Mouse (Mus musculus) heart, embryonic 12.5 days (tissue): ENCODE measurements at regions not wholly inside any gene's neighbourhood (a gene's known extent, or its start where the extent isn't known, plus 50 kb on each side); places are given as distances from the start of the nearest gene placed in this dataset.

Experiments
- ATAC-seq: fragments of 200-750 bp; cut with Nextera tagmentation; 2 replicates; pipeline ENCODE4 v1.8.0; 2017; ENCODE audit warnings: moderate TSS enrichment, moderate library complexity; ENCODE audit not compliant: insufficient number of reproducible peaks, low FRiP score
- H3K27ac ChIP-seq: fragments of 300-500 bp; sonication (generic); 2 replicates; pipeline ENCODE4 v1.5.1; 2016; ENCODE audit warnings: mild to moderate bottlenecking, moderate library complexity; ENCODE audit not compliant: poor library complexity, severe bottlenecking
- H3K27me3 ChIP-seq: fragments of 300-500 bp; sonication (generic); replicated peaks from 2 replicates; pipeline ENCODE4 v1.6.1; 2016; ENCODE audit warnings: mild to moderate bottlenecking, moderate library complexity
- H3K36me3 ChIP-seq: fragments of 300-500 bp; sonication (generic); 2 replicates; pipeline ENCODE4 v1.6.1; 2016; ENCODE audit warnings: mild to moderate bottlenecking, moderate library complexity
- H3K4me1 ChIP-seq: fragments of 300-500 bp; sonication (generic); replicated peaks from 2 replicates; pipeline ENCODE4 v1.6.1; 2016; ENCODE audit warnings: mild to moderate bottlenecking
- H3K4me2 ChIP-seq: fragments of 300-500 bp; sonication (generic); 2 replicates; pipeline ENCODE4 v1.6.1; 2016; ENCODE audit warnings: mild to moderate bottlenecking, moderate library complexity
- H3K4me3 ChIP-seq: fragments of 300-500 bp; sonication (generic); 2 replicates; pipeline ENCODE4 v1.5.1; 2016; ENCODE audit warnings: mild to moderate bottlenecking
- H3K9ac ChIP-seq: fragments of 300-500 bp; sonication (generic); 2 replicates; pipeline ENCODE4 v1.6.1; 2016; ENCODE audit warnings: mild to moderate bottlenecking, moderate library complexity
- H3K9me3 ChIP-seq: fragments of 300-500 bp; sonication (generic); replicated peaks from 2 replicates; pipeline ENCODE4 v1.6.1; 2016; ENCODE audit warnings: mild to moderate bottlenecking, moderate library complexity
- WGBS: fragments of 180-500 bp; shearing (Covaris S2); methylation state at CpG from one replicate; pipeline ENCODE4 v1.1.7; 2016; 5-methylcytosine and 5-hydroxymethylcytosine counted together

DNA sequence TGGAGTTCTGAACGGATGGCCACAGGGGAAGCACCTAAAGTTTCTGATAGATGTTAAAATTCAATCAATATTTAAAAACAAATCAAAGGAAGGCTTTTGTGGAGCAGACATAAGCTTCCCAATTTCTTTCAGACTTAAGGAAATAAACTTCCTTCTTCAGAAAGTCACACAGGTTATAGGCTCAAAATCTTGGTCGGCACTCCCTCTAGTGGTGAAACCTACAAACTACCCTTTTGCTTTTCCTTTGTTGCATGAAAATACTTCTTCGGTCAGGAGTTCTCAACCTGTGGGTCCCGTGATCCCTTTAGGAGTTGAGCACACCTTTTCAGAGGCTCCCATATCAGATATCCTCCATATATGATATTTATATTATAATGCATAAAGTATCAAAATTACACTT, 205.7 kb upstream of the Hs3st1 start:
- 29% methylated on average over 4 of the region's 4 CpGs for WGBS
- no peaks in the 10 kb centered on the region for H3K9me3 ChIP-seq
- ATAC-seq: no peak

DNA sequence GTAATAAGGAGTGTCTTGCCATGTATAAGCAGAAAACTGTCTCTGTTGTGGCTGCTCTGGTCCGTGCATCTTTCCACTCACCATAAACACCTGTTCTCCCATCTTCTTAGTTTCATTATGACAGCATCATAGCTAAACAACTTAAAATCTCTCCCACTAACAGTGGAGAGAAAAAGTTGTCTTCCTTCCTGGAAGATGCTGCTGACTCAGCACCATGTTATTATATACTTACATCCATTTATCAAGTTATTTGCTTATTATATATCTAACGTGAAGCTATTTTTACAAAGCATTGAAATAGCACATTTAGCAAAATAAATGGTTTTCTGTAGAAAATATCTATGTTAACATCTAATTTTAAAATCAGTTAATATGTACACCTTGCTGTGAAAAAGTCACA, 180.3 kb upstream of the Hs3st1 start:
- H3K9me3 ChIP-seq: no peaks in the 10 kb centered on the region
- H3K4me1 ChIP-seq: no peaks in the 10 kb centered on the region
- H3K4me3 ChIP-seq: no peak overlapping the region
- no peak overlapping the region for H3K27ac ChIP-seq
- H3K9ac ChIP-seq: no peak overlapping the region
- no peaks in the 10 kb centered on the region for H3K27me3 ChIP-seq
- no peak overlapping the region for H3K4me2 ChIP-seq
- no peaks in the 10 kb centered on the region for H3K36me3 ChIP-seq
- no peak for ATAC-seq
- WGBS: 69% methylated on average over 2 of the region's 2 CpGs

More for the DNA sequence above, 205.7 kb upstream of the Hs3st1 start:
- no peaks in the 10 kb centered on the region for H3K27me3 ChIP-seq
- no peak overlapping the region for H3K4me3 ChIP-seq
- H3K4me1 ChIP-seq: no peaks in the 10 kb centered on the region
- no peak overlapping the region for H3K9ac ChIP-seq
- no peaks in the 10 kb centered on the region for H3K36me3 ChIP-seq
- no peak overlapping the region for H3K27ac ChIP-seq
- H3K4me2 ChIP-seq: no peak overlapping the region

DNA sequence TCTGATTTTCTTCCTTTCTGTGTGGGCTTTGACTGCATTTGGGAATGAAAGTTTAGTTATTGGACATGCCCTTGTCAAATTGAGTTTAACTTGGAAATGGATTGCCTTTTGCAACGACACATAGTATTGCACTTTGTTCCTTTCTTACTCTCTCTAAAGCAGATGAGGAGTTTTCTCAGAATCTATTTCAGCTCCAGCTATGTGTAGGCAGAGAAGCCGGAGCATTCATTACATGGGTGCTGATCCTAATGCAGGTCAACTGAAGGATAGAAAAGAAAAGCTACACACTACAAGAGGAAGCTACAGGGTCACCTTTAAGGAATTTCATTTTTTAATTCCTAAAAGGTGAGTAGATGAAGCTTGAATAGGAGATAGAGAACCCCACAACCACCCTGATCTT, 176.6 kb upstream of the Hs3st1 start:
- no peak overlapping the region for H3K4me3 ChIP-seq
- ATAC-seq: no peak

DNA sequence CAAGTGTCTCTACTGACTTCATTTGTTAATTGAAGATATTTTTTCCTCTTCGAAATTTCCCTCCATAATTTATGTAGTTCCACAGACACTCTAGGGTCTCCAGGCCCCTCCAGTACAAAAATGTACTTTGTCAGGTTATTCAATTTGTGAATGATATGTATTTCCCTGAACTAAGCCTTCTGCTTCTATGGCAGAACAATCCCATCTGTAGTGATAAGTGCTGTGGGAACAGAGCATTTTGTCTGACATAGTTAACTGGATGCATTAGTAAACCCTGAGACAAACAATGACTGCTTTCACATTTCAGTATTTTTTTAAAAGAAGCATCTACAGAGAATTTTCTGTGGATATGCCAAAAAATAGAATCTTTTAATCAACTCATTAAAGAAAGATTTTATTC, 154.1 kb upstream of the Hs3st1 start:
- H3K27ac ChIP-seq: no peak overlapping the region
- ATAC-seq: no peak
- no peaks in the 10 kb centered on the region for H3K4me1 ChIP-seq
- no peak overlapping the region for H3K9ac ChIP-seq
- H3K36me3 ChIP-seq: no peaks in the 10 kb centered on the region
- H3K27me3 ChIP-seq: no peaks in the 10 kb centered on the region; the same call in 1 of the 2 replicates
- no peak overlapping the region for H3K4me3 ChIP-seq
- no peaks in the 10 kb centered on the region for H3K9me3 ChIP-seq
- no peak overlapping the region for H3K4me2 ChIP-seq
- WGBS: 70% methylated on average over 1 of the region's 1 CpGs

More for the DNA sequence above, 176.6 kb upstream of the Hs3st1 start:
- 72% methylated on average over 2 of the region's 2 CpGs for WGBS
- no peak overlapping the region for H3K27ac ChIP-seq
- H3K9ac ChIP-seq: no peak overlapping the region
- H3K9me3 ChIP-seq: no peaks in the 10 kb centered on the region
- no peaks in the 10 kb centered on the region for H3K4me1 ChIP-seq
- no peak overlapping the region for H3K4me2 ChIP-seq
- no peaks in the 10 kb centered on the region for H3K36me3 ChIP-seq
- no peaks in the 10 kb centered on the region for H3K27me3 ChIP-seq

GRCm38 (mm10) chr5:39871723-39872085, 116.4 kb upstream of the Hs3st1 start:
- Histone ChIP-seq H3K4me1 (no peaks in the 10 kb centered on the region), H3K9ac (no peak overlapping the region), H3K27ac (no peak overlapping the region), H3K4me3 (no peak overlapping the region), H3K9me3 (no peaks in the 10 kb centered on the region), H3K27me3 (no peaks in the 10 kb centered on the region), H3K4me2 (no peak overlapping the region), H3K36me3 (no peaks in the 10 kb centered on the region)
- ATAC-seq: no peak
- WGBS: 79% methylated on average over 2 of the region's 2 CpGs

- H3K36me3 ChIP-seq: no peaks in the 10 kb centered on the region
- ATAC-seq: no peak
Measured at GRCm38 (mm10) chr5:39870835-39871722, 115.8 kb upstream of the Hs3st1 start.

DNA sequence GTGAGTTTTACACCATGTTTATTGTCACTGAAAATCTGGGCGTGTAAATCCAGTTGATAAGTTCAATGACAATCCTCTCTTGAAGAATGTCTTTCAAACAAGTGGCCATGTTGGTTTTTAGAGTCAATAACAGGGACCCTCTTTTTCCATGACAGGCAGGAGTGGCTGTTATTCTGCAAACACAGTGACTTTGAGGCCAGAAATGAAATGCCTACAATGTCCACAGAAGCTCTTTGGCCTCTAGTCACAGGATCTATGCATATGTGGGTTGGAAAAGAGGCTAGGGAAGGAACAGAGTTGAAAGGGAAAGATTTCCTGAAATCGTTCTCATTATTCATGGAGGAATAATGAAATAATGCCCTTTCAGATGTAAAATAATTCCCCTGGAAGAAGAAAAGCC, 101.9 kb upstream of the Hs3st1 start:
- no peak overlapping the region for H3K4me2 ChIP-seq
- H3K9me3 ChIP-seq: no peaks in the 10 kb centered on the region
- H3K36me3 ChIP-seq: no peaks in the 10 kb centered on the region
- H3K27me3 ChIP-seq: no peaks in the 10 kb centered on the region
- no peak overlapping the region for H3K4me3 ChIP-seq
- no peak overlapping the region for H3K27ac ChIP-seq
- ATAC-seq: no peak
- H3K4me1 ChIP-seq: no peaks in the 10 kb centered on the region
- H3K9ac ChIP-seq: no peak overlapping the region
- WGBS: 67% methylated on average over 2 of the region's 2 CpGs

More at GRCm38 (mm10) chr5:39870835-39871722, 115.8 kb upstream of the Hs3st1 start:
- 70% methylated on average over 10 of the region's 10 CpGs for WGBS
- H3K4me1 ChIP-seq: no peaks in the 10 kb centered on the region
- no peaks in the 10 kb centered on the region for H3K27me3 ChIP-seq
- H3K4me3 ChIP-seq: no peak overlapping the region
- no peak overlapping the region for H3K27ac ChIP-seq
- no peak overlapping the region for H3K4me2 ChIP-seq
- no peak overlapping the region for H3K9ac ChIP-seq
- no peaks in the 10 kb centered on the region for H3K9me3 ChIP-seq

- H3K4me2 ChIP-seq: no peak overlapping the region
- 71% methylated on average over 3 of the region's 3 CpGs for WGBS
Measured at GRCm38 (mm10) chr5:39856616-39857156, 101.4 kb upstream of the Hs3st1 start.

GRCm38 (mm10) chr5:39855685-39856615, 100.7 kb upstream of the Hs3st1 start:
- ATAC-seq: no peak
- H3K9ac ChIP-seq: no peak overlapping the region
- H3K36me3 ChIP-seq: no peaks in the 10 kb centered on the region
- H3K27me3 ChIP-seq: no peaks in the 10 kb centered on the region
- H3K27ac ChIP-seq: no peak overlapping the region
- 69% methylated on average over 7 of the region's 7 CpGs for whole genome bisulfite sequencing
- no peak overlapping the region for H3K4me2 ChIP-seq
- H3K4me3 ChIP-seq: no peak overlapping the region
- no peaks in the 10 kb centered on the region for H3K9me3 ChIP-seq
- H3K4me1 ChIP-seq: no peaks in the 10 kb centered on the region

More at GRCm38 (mm10) chr5:39856616-39857156, 101.4 kb upstream of the Hs3st1 start:
- Histone ChIP-seq H3K27ac (no peak overlapping the region), H3K9me3 (no peaks in the 10 kb centered on the region), H3K4me3 (no peak overlapping the region), H3K36me3 (no peaks in the 10 kb centered on the region), H3K27me3 (no peaks in the 10 kb centered on the region), H3K4me1 (no peaks in the 10 kb centered on the region), H3K9ac (no peak overlapping the region)
- ATAC-seq: no peak

DNA sequence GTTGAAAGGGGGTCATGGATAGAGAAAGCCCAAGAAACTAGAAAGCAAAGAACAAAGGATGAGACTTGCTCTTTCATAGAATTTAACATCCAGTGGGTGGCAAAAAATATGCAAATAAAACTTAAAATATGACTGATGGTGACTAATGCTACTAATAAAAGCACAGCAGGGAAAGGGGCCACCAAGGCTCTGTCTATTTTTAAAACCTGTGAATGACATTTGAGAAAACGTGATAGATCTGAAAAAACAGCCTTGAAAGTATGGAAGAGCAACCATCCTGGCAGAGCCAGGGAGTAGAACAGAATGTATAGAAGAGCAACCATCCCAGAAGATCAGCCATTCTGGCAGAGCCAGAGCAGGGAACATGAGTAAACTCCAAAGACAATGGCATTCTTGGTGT, 91.9 kb upstream of the Hs3st1 start:
- Histone ChIP-seq H3K27me3 (no peaks in the 10 kb centered on the region), H3K27ac (no peak overlapping the region), H3K4me2 (no peak overlapping the region), H3K36me3 (no peaks in the 10 kb centered on the region), H3K9ac (no peak overlapping the region), H3K4me3 (no peak overlapping the region), H3K9me3 (no peaks in the 10 kb centered on the region), H3K4me1 (no peaks in the 10 kb centered on the region)
- ATAC-seq: no peak
- 14% methylated on average over 1 of the region's 1 CpGs for WGBS

- ATAC-seq: 0 out of 2 replicates have a peak, but pooled peaks have one; percentile 33
- no peaks in the 10 kb centered on the region for H3K27me3 ChIP-seq
- no peak overlapping the region for H3K4me3 ChIP-seq
- H3K9me3 ChIP-seq: no peaks in the 10 kb centered on the region
- H3K27ac ChIP-seq: no peak overlapping the region
- no peak overlapping the region for H3K4me2 ChIP-seq
- no peaks in the 10 kb centered on the region for H3K36me3 ChIP-seq
- no peak overlapping the region for H3K9ac ChIP-seq
- H3K4me1 ChIP-seq: no peaks in the 10 kb centered on the region
- WGBS: 59% methylated on average over 3 of the region's 3 CpGs
Measured at GRCm38 (mm10) chr5:39841186-39841585, 85.9 kb upstream of the Hs3st1 start.
